Comparison of ENCODE assay signal across 8 mouse cellular contexts in the genomic region with DNA sequence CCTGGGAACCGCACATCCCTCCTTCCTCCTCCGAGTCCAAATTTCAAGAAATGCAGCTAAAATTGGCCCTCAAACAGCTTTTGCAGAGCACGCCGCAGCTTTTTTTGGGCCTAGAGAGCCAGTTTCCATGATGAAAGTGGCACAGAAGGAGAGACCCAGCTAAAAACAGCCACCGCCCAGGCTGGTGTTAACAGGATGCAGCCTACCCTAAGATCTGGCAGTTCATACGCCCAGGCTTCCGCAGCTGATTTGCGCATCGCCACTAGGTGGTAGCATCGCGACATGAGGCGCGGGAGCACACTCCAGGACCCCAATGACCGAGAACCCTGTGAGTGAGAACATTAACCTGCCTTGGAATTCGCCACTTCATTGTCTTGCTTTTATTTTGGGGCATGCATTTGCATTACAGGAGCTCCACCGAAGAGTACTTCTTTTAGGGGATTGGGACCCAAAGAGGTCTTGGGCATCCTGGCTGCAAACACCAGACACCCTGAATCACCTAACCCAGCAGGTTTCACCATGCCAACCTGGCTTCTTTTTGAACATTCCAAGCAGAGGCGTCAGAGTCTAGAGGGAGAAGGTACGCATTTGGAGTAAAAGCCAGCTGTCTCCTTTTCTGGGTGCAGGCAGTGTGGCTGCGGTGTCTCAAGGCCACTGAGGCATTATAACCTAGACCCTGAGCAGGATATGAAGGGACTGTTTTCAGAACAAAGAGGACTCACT.
A peak's percentile ranks its signal among the peaks of the same experiment; 100 is the strongest.
DNase-seq lines count a peak whose midpoint lies in the region; TF ChIP-seq lines count a peak whose summit lies in the region.

No protein-coding gene starts in this region.

- no peak overlapping the region for H3K9ac ChIP-seq in heart, adult 2 months (ENCODE audit: low read depth, low read length)

- peak; percentile 34 for DNase-seq in 3134 (ENCODE audit: extremely low read depth, insufficient read length, low spot score)
- DNase-seq in adrenal gland, postnatal 25 days: peak; percentile 86
- peak; percentile 86 for DNase-seq in embryonic facial prominence, embryonic 10.5 days (ENCODE audit: low spot score)
- DNase-seq in heart, adult 2 months: peak; percentile 79 to 82
- DNase-seq in kidney, adult 2 months: peak; percentile 66
- DNase-seq in limb, embryonic 10.5 days (ENCODE audit: low spot score): peak; percentile 86
- peak; percentile 13 for DNase-seq in naive thymus-derived CD4-positive, alpha-beta T cell, adult 2 months (ENCODE audit: low read depth)

- TF ChIP-seq EP300 in heart, adult 2 months (IDR thresholded peaks at IDR 0.05; ENCODE audit: insufficient read depth, low read depth, low read length): peak; percentile 80

- H3K79me2 ChIP-seq in heart, adult 2 months (replicated peaks; ENCODE audit: control insufficient read depth, insufficient read depth, low read length): no peaks in the 10 kb centered on the region

- 0 out of 2 replicates have a peak, but pooled peaks cover 4% of the 10 kb centered on the region for H3K27me3 ChIP-seq in embryonic facial prominence, embryonic 10.5 days (replicated peaks; ENCODE audit: low read depth, poor library complexity, severe bottlenecking)
- no peaks in the 10 kb centered on the region for H3K27me3 ChIP-seq in heart, adult 2 months (ENCODE audit: control insufficient read depth, insufficient read depth, low read length)
- H3K27me3 ChIP-seq in kidney, adult 2 months (replicated peaks; ENCODE audit: control insufficient read depth, insufficient read depth, low read length): no peaks in the 10 kb centered on the region
- no peaks in the 10 kb centered on the region for H3K27me3 ChIP-seq in limb, embryonic 10.5 days (ENCODE audit: low read depth, poor library complexity, severe bottlenecking)
- no peaks in the 10 kb centered on the region for H3K27me3 ChIP-seq in testis, adult 2 months (ENCODE audit: control insufficient read depth, insufficient read depth, low read length)

- H3K36me3 ChIP-seq in embryonic facial prominence, embryonic 10.5 days (replicated peaks): no peaks in the 10 kb centered on the region
- H3K36me3 ChIP-seq in heart, adult 2 months (ENCODE audit: control insufficient read depth, insufficient read depth, low read length): no peaks in the 10 kb centered on the region
- no peaks in the 10 kb centered on the region for H3K36me3 ChIP-seq in kidney, adult 2 months (ENCODE audit: control insufficient read depth, insufficient read depth, low read length)
- no peaks in the 10 kb centered on the region for H3K36me3 ChIP-seq in limb, embryonic 10.5 days
- H3K36me3 ChIP-seq in testis, adult 2 months (ENCODE audit: control insufficient read depth, insufficient read depth, low read length): no peaks in the 10 kb centered on the region

- no peaks in the 10 kb centered on the region for H3K9me3 ChIP-seq in embryonic facial prominence, embryonic 10.5 days
- H3K9me3 ChIP-seq in limb, embryonic 10.5 days (replicated peaks): no peaks in the 10 kb centered on the region

- no peaks in the 10 kb centered on the region for H3K4me1 ChIP-seq in embryonic facial prominence, embryonic 10.5 days
- no peaks in the 10 kb centered on the region; the same call in 1 of the 2 replicates for H3K4me1 ChIP-seq in heart, adult 2 months (ENCODE audit: control insufficient read depth, insufficient read depth, low read length)
- H3K4me1 ChIP-seq in kidney, adult 2 months (ENCODE audit: control insufficient read depth, insufficient read depth, low read length): no peaks in the 10 kb centered on the region
- H3K4me1 ChIP-seq in limb, embryonic 10.5 days: no peaks in the 10 kb centered on the region
- peaks cover 6% of the 10 kb centered on the region for H3K4me1 ChIP-seq in testis, adult 2 months (ENCODE audit: control insufficient read depth, insufficient read depth, low read length)

- H3K4me3 ChIP-seq in embryonic facial prominence, embryonic 10.5 days: no peak overlapping the region
- H3K4me3 ChIP-seq in heart, adult 2 months: peak overlapping the region; percentile 28; the same call in 1 of the 2 replicates
- no peak overlapping the region for H3K4me3 ChIP-seq in kidney, adult 2 months (ENCODE audit: insufficient read depth, low read depth, low read length)
- H3K4me3 ChIP-seq in limb, embryonic 10.5 days: no peak overlapping the region
- peak overlapping the region; percentile 43 for H3K4me3 ChIP-seq in testis, adult 2 months (ENCODE audit: control insufficient read depth, low read depth, low read length)

- intact Hi-C loops in heart, adult 2 months (cut with DNase I): loop anchor here (1.0 to 5.0 kb wide), 2 partner anchors 127 to 984 kb away; no protein-coding TSS in a partner anchor

- TF ChIP-seq CTCF in heart, adult 2 months (IDR thresholded peaks at IDR 0.05): peak; percentile 95
- peak; percentile 76 for TF ChIP-seq CTCF in kidney, adult 2 months (conservative IDR thresholded peaks at IDR 0.05; ENCODE audit: insufficient read depth, insufficient read length, low read depth, low read length)
- TF ChIP-seq CTCF in testis, adult 2 months (IDR thresholded peaks at IDR 0.05; ENCODE audit: control insufficient read depth, insufficient read depth, insufficient replicate concordance, low read depth, low read length): peak; percentile 84; the same call in 1 of the 2 replicates

- no peak for TF ChIP-seq POLR2A in heart, adult 2 months (IDR thresholded peaks at IDR 0.05; ENCODE audit: insufficient read depth, low read depth, low read length)
- TF ChIP-seq POLR2A in kidney, adult 2 months (IDR thresholded peaks at IDR 0.05; ENCODE audit: low read depth, low read length): no peak
- no peak for TF ChIP-seq POLR2A in testis, adult 2 months (IDR thresholded peaks at IDR 0.05; ENCODE audit: control insufficient read depth, low read depth, low read length)

- WGBS in embryonic facial prominence, embryonic 10.5 days: 21% methylated on average over 19 of the region's 19 CpGs
- WGBS in heart, adult 2 months: 14% methylated on average over 19 of the region's 19 CpGs
- 21% methylated on average over 19 of the region's 19 CpGs for WGBS in kidney, adult 2 months
- 19% methylated on average over 19 of the region's 19 CpGs for WGBS in limb, embryonic 10.5 days

- no peak overlapping the region for H3K27ac ChIP-seq in embryonic facial prominence, embryonic 10.5 days (replicated peaks)
- peak overlapping the region; percentile 53; the same call in 1 of the 2 replicates for H3K27ac ChIP-seq in heart, adult 2 months
- H3K27ac ChIP-seq in kidney, adult 2 months (ENCODE audit: insufficient read depth, low read depth, low read length): no peak overlapping the region
- no peak overlapping the region for H3K27ac ChIP-seq in limb, embryonic 10.5 days
- no peak overlapping the region for H3K27ac ChIP-seq in testis, adult 2 months (ENCODE audit: control insufficient read depth, insufficient read depth, low read depth, low read length)

Comparison
In these comparisons a context has a peak if more than half of its experiments do, and no peak if none do; other contexts are left out.
1. DNase-seq: peak in every context shown above with its lines; median percentile 86 in adrenal gland, postnatal 25 days; 86 in embryonic facial prominence, embryonic 10.5 days; 86 in limb, embryonic 10.5 days; 80 in heart, adult 2 months; 66 in kidney, adult 2 months; 34 in 3134; 13 in naive thymus-derived CD4-positive, alpha-beta T cell, adult 2 months.
2. H3K4me3 ChIP-seq: peak in heart, adult 2 months (single experiment) and testis, adult 2 months (single experiment); none in embryonic facial prominence, embryonic 10.5 days (single experiment), kidney, adult 2 months (single experiment) and limb, embryonic 10.5 days (single experiment).
3. Peak in every context shown above with its lines, with median percentiles within 50 percentile points of each other: CTCF ChIP-seq.